Mouse (Mus musculus) liver, adult 2 months (tissue): ENCODE measurements around the gene Olfr203.

Experiments
- CTCF ChIP-seq: fragments of 200-500 bp; IDR thresholded peaks from 2 replicates; pipeline ENCODE4 v1.5.1; 2011; ENCODE audit warnings: low read depth, low read length, control low read depth
- POLR2A ChIP-seq: fragments of 200-500 bp; IDR thresholded peaks from 2 replicates; pipeline ENCODE4 v1.6.1; 2011; ENCODE audit warnings: low read length, control low read depth; ENCODE audit not compliant: insufficient read depth; ENCODE audit errors: extremely low read depth

DNA sequence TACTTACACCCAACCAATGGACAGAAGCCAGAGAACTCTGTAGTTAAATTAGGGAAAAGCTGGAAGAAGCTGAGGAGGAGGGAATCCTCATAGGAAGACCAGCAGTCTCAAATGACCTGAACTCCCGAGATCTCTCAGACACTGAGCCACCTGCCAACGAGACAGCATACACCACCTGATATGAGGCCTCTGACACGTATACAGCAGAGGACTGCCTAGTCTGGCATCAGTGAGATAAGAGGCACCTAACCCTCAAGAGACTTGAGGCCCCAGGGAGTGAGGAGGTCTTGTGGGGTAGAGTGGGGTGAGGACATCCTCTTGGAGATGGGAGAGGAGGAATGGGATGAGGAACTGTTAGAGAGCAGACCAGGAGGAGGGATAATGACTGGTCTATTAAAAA, 18.1 kb upstream of the Olfr203 start:
- TF ChIP-seq CTCF (no peak), POLR2A (no peak)
